Mouse (Mus musculus) liver, adult 2 months (tissue): Measurements from ENCODE around the gene Jag1.

ENCODE experiments used
- CTCF ChIP-seq: fragments of 200-500 bp; IDR thresholded peaks from 2 replicates; pipeline ENCODE4 v1.5.1; 2011; ENCODE audit warnings: low read depth, low read length, control low read depth
- POLR2A ChIP-seq: fragments of 200-500 bp; IDR thresholded peaks from 2 replicates; pipeline ENCODE4 v1.6.1; 2011; ENCODE audit warnings: low read length, control low read depth; ENCODE audit not compliant: insufficient read depth; ENCODE audit errors: extremely low read depth

DNA sequence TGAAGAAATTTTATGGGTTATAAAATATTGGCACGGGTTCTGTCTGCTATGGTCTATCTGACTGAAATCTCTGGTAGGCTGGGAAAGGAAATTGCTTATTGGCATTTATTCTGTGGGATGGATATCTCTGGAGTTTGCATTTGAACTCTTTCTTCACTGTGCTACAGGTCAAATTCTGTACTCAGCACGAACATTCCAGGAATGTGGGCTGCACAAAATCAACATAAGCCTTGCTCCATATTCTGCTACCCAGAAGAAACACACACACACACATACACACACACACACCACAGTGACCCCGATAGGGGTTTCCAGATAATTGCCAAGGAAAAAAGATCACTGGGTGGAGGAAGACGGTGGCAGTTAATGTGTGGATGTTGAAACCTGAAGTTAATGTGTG lies 37.4 kb upstream of the Jag1 start:
- no peak for TF ChIP-seq POLR2A
- TF ChIP-seq CTCF: no peak
